Mouse (Mus musculus): ENCODE data around the gene Zrsr1.
A peak's percentile ranks its signal among the peaks of the same experiment; 100 is the strongest.

The Zrsr1 gene

GRCm38 (mm10) chr11:22964401-22964800 lies 7.4 kb upstream of the Zrsr1 start:
- TF ChIP-seq POU5F1 (IDR thresholded peaks at IDR 0.05; ENCODE audit: borderline replicate concordance, low read length) (no peak), CTCF (conservative IDR thresholded peaks at IDR 0.05; ENCODE audit: low read length) (no peak), NANOG (IDR thresholded peaks at IDR 0.05; ENCODE audit: borderline replicate concordance, low read length) (no peak)
- peaks cover 13% of the 10 kb centered on the region; the same call in 1 of the 2 replicates for H3K36me3 ChIP-seq (ENCODE audit: insufficient read depth, low read length)
- no peaks in the 10 kb centered on the region for H3K27me3 ChIP-seq (ENCODE audit: insufficient read depth, low read length)
- peaks cover 28% of the 10 kb centered on the region for H3K9me3 ChIP-seq (ENCODE audit: low read length)
- H3K4me3 ChIP-seq (replicated peaks; ENCODE audit: low read length), result no peak overlapping the region
- peaks cover 17% of the 10 kb centered on the region for H3K4me1 ChIP-seq (replicated peaks; ENCODE audit: low read depth, low read length)

- H3K9me3 ChIP-seq (ENCODE audit: low read length), result peaks cover 39% of the 10 kb centered on the region
- H3K27me3 ChIP-seq (ENCODE audit: insufficient read depth, low read length), result no peaks in the 10 kb centered on the region
- TF ChIP-seq NANOG (IDR thresholded peaks at IDR 0.05; ENCODE audit: borderline replicate concordance, low read length), result no peak
- TF ChIP-seq CTCF (conservative IDR thresholded peaks at IDR 0.05; ENCODE audit: low read length), result peak; percentile 24
- H3K4me3 ChIP-seq (replicated peaks; ENCODE audit: low read length), result no peak overlapping the region
- H3K36me3 ChIP-seq (ENCODE audit: insufficient read depth, low read length), result peaks cover 13% of the 10 kb centered on the region; the same call in 1 of the 2 replicates
- peaks cover 16% of the 10 kb centered on the region for H3K4me1 ChIP-seq (replicated peaks; ENCODE audit: low read depth, low read length)
These were observed 6.3 kb upstream of the Zrsr1 start for GRCm38 (mm10) chr11:22965503-22965902.

- Histone ChIP-seq H3K36me3 (ENCODE audit: insufficient read depth, low read length) (peaks cover 23% of the 10 kb centered on the region), H3K9me3 (ENCODE audit: low read length) (peaks cover 78% of the 10 kb centered on the region), H3K27me3 (ENCODE audit: insufficient read depth, low read length) (no peaks in the 10 kb centered on the region), H3K4me1 (replicated peaks; ENCODE audit: low read depth, low read length) (peaks cover 18% of the 10 kb centered on the region), H3K4me3 (replicated peaks; ENCODE audit: low read length) (no peak overlapping the region)
- TF ChIP-seq POU5F1 (IDR thresholded peaks at IDR 0.05; ENCODE audit: borderline replicate concordance, low read length) (no peak), NANOG (IDR thresholded peaks at IDR 0.05; ENCODE audit: borderline replicate concordance, low read length) (no peak), CTCF (conservative IDR thresholded peaks at IDR 0.05; ENCODE audit: low read length) (peak; percentile 81)
These were observed 2.3 kb upstream of the Zrsr1 start for GRCm38 (mm10) chr11:22969486-22969885.

- no peaks in the 10 kb centered on the region for H3K27me3 ChIP-seq (ENCODE audit: insufficient read depth, low read length)
- peaks cover 22% of the 10 kb centered on the region for H3K4me1 ChIP-seq (replicated peaks; ENCODE audit: low read depth, low read length)
- H3K4me3 ChIP-seq (replicated peaks; ENCODE audit: low read length), result 0 out of 2 replicates have a peak overlapping the region, but pooled peaks have one; percentile 84
- TF ChIP-seq POU5F1 (IDR thresholded peaks at IDR 0.05; ENCODE audit: borderline replicate concordance, low read length) (no peak), NANOG (IDR thresholded peaks at IDR 0.05; ENCODE audit: borderline replicate concordance, low read length) (no peak), CTCF (conservative IDR thresholded peaks at IDR 0.05; ENCODE audit: low read length) (no peak)
- H3K36me3 ChIP-seq (ENCODE audit: insufficient read depth, low read length), result peaks cover 31% of the 10 kb centered on the region
- peaks cover 85% of the 10 kb centered on the region for H3K9me3 ChIP-seq (ENCODE audit: low read length)
These were observed 1.3 kb upstream of the Zrsr1 start for GRCm38 (mm10) chr11:22970546-22970945.

- peaks cover 89% of the 10 kb centered on the region for H3K9me3 ChIP-seq (ENCODE audit: low read length)
- peak overlapping the region; percentile 84 for H3K4me3 ChIP-seq (replicated peaks; ENCODE audit: low read length)
- peaks cover 31% of the 10 kb centered on the region for H3K4me1 ChIP-seq (replicated peaks; ENCODE audit: low read depth, low read length)
- H3K27me3 ChIP-seq (ENCODE audit: insufficient read depth, low read length), result no peaks in the 10 kb centered on the region
- H3K36me3 ChIP-seq (ENCODE audit: insufficient read depth, low read length), result peaks cover 43% of the 10 kb centered on the region
- TF ChIP-seq CTCF (conservative IDR thresholded peaks at IDR 0.05; ENCODE audit: low read length) (no peak), NANOG (IDR thresholded peaks at IDR 0.05; ENCODE audit: borderline replicate concordance, low read length) (no peak), POU5F1 (IDR thresholded peaks at IDR 0.05; ENCODE audit: borderline replicate concordance, low read length) (no peak)
These were observed 1.1 kb downstream of the Zrsr1 start for GRCm38 (mm10) chr11:22972746-22973526.

GRCm38 (mm10) chr11:22973599-22973998 lies 1.8 kb downstream of the Zrsr1 start:
- no peak for TF ChIP-seq POU5F1 (IDR thresholded peaks at IDR 0.05; ENCODE audit: borderline replicate concordance, low read length)
- TF ChIP-seq NANOG (IDR thresholded peaks at IDR 0.05; ENCODE audit: borderline replicate concordance, low read length), result no peak
- no peak for TF ChIP-seq CTCF (conservative IDR thresholded peaks at IDR 0.05; ENCODE audit: low read length)
- peaks cover 86% of the 10 kb centered on the region for H3K9me3 ChIP-seq (ENCODE audit: low read length)
- H3K4me3 ChIP-seq (replicated peaks; ENCODE audit: low read length), result peak overlapping the region; percentile 84
- peaks cover 37% of the 10 kb centered on the region for H3K4me1 ChIP-seq (replicated peaks; ENCODE audit: low read depth, low read length)
- H3K27me3 ChIP-seq (ENCODE audit: insufficient read depth, low read length), result no peaks in the 10 kb centered on the region
- H3K36me3 ChIP-seq (ENCODE audit: insufficient read depth, low read length), result peaks cover 48% of the 10 kb centered on the region

GRCm38 (mm10) chr11:22978215-22978614 lies 6.4 kb downstream of the Zrsr1 start:
- Histone ChIP-seq H3K27me3 (ENCODE audit: insufficient read depth, low read length) (no peaks in the 10 kb centered on the region), H3K9me3 (ENCODE audit: low read length) (peaks cover 43% of the 10 kb centered on the region), H3K36me3 (ENCODE audit: insufficient read depth, low read length) (peaks cover 61% of the 10 kb centered on the region), H3K4me3 (replicated peaks; ENCODE audit: low read length) (no peak overlapping the region), H3K4me1 (replicated peaks; ENCODE audit: low read depth, low read length) (peaks cover 59% of the 10 kb centered on the region)
- TF ChIP-seq CTCF (conservative IDR thresholded peaks at IDR 0.05; ENCODE audit: low read length) (no peak), POU5F1 (IDR thresholded peaks at IDR 0.05; ENCODE audit: borderline replicate concordance, low read length) (no peak), NANOG (IDR thresholded peaks at IDR 0.05; ENCODE audit: borderline replicate concordance, low read length) (no peak)

- Histone ChIP-seq H3K36me3 (ENCODE audit: insufficient read depth, low read length) (peaks cover 59% of the 10 kb centered on the region), H3K4me1 (replicated peaks; ENCODE audit: low read depth, low read length) (peaks cover 59% of the 10 kb centered on the region), H3K27me3 (ENCODE audit: insufficient read depth, low read length) (no peaks in the 10 kb centered on the region), H3K9me3 (ENCODE audit: low read length) (peaks cover 38% of the 10 kb centered on the region), H3K4me3 (replicated peaks; ENCODE audit: low read length) (no peak overlapping the region)
- TF ChIP-seq CTCF (conservative IDR thresholded peaks at IDR 0.05; ENCODE audit: low read length) (no peak), POU5F1 (IDR thresholded peaks at IDR 0.05; ENCODE audit: borderline replicate concordance, low read length) (no peak), NANOG (IDR thresholded peaks at IDR 0.05; ENCODE audit: borderline replicate concordance, low read length) (no peak)
These were observed 6.9 kb downstream of the Zrsr1 start for GRCm38 (mm10) chr11:22978711-22979110.
